Mouse (Mus musculus) hindbrain, embryonic 15.5 days (tissue): ENCODE measurements at regions not wholly inside any gene's neighbourhood (a gene's known extent, or its start where the extent isn't known, plus 50 kb on each side); places are given as distances from the start of the nearest gene placed in this dataset. TPM values are rescaled to one million over a fixed set of nuclear protein-coding genes. Genes with fewer than 3 reads are reported as not detected.

Experiments
- ATAC-seq: fragments of 200-750 bp; cut with Nextera tagmentation; 2 replicates; pipeline ENCODE4 v1.8.0; 2017; ENCODE audit warnings: low read depth, moderate number of reproducible peaks, moderate TSS enrichment; ENCODE audit not compliant: low FRiP score
- H3K27ac ChIP-seq: fragments of 300-500 bp; sonication (generic); replicated peaks from 2 replicates; pipeline ENCODE4 v1.5.1; 2015; ENCODE audit warnings: mild to moderate bottlenecking, inconsistent platforms
- H3K27me3 ChIP-seq: fragments of 300-500 bp; sonication (generic); 2 replicates; pipeline ENCODE4 v1.6.1; 2015; ENCODE audit warnings: control low read depth, inconsistent platforms
- H3K36me3 ChIP-seq: fragments of 300-500 bp; sonication (generic); 2 replicates; pipeline ENCODE4 v1.6.1; 2015; ENCODE audit warnings: control low read depth, inconsistent platforms
- H3K4me1 ChIP-seq: fragments of 300-500 bp; sonication (generic); replicated peaks from 2 replicates; pipeline ENCODE4 v1.6.1; 2015; ENCODE audit warnings: control low read depth, inconsistent platforms
- H3K4me2 ChIP-seq: fragments of 300-500 bp; sonication (generic); 2 replicates; pipeline ENCODE4 v1.6.1; 2015; ENCODE audit warnings: moderate library complexity, mild to moderate bottlenecking, inconsistent platforms
- H3K4me3 ChIP-seq: fragments of 300-500 bp; sonication (generic); 2 replicates; pipeline ENCODE4 v1.5.1; 2015; ENCODE audit warnings: mild to moderate bottlenecking, inconsistent platforms
- H3K9ac ChIP-seq: fragments of 300-500 bp; sonication (generic); 2 replicates; pipeline ENCODE4 v1.6.1; 2015; ENCODE audit warnings: inconsistent platforms
- H3K9me3 ChIP-seq: fragments of 300-500 bp; sonication (generic); 2 replicates; pipeline ENCODE4 v1.6.1; 2016; ENCODE audit warnings: control low read depth, inconsistent platforms
- WGBS: fragments of 180-500 bp; shearing (Covaris S2); methylation state at CpG from one replicate; pipeline ENCODE4 v1.1.7; 2015; 5-methylcytosine and 5-hydroxymethylcytosine counted together
- microRNA-seq: library from miRNA; unstranded; fragments of <30 nt; microRNA quantifications from one replicate; pipeline ENCODE4, GENCODE M21; 2016

DNA sequence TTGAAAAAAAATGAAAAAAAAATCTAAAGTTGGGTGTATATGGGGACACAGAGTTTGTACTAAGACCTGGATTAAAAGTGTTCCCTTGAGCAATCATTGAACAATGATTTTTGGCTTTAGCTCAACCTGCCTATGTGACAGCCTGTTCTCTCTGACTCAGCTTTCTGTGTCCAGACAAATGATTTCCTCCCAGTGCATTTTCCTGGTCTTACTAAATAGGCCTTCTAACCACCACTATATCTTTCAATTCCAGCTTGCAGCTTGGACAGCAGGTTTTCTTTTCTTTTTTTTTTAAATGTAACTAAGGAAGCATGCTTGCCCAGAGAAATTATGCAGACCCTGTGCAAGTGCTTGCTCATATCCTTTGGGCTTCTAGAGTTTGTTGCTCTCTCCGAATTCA lies 850.2 kb downstream of the Tlr4 start:
- WGBS, result 77% methylated on average over 1 of the region's 1 CpGs
- Histone ChIP-seq H3K9me3 (no peaks in the 10 kb centered on the region), H3K27me3 (no peaks in the 10 kb centered on the region), H3K9ac (no peak overlapping the region), H3K27ac (no peak overlapping the region), H3K36me3 (no peaks in the 10 kb centered on the region), H3K4me1 (no peaks in the 10 kb centered on the region), H3K4me2 (no peak overlapping the region), H3K4me3 (no peak overlapping the region)
- no peak for ATAC-seq

DNA sequence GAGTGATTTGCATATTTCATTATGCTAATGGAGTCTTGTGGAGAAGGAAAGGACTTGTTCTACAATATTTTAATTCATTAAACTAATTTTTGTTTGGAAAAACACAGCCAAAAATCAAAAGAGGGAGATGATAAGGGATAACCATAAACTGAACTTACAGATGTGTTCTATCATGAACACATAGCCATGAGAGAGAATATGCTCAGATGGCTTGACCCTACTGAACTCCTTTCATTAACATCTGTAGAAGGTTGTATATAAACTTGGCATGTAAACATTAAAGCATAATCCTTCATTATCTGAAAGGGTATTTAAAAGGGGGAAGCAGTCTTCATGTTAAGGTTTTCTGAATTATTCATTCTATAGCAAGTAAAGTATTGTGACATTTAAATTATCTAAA lies 871.1 kb downstream of the Tlr4 start:
- no peaks in the 10 kb centered on the region for H3K9me3 ChIP-seq
- no peaks in the 10 kb centered on the region for H3K27me3 ChIP-seq
- no peak overlapping the region for H3K9ac ChIP-seq
- H3K27ac ChIP-seq, result no peak overlapping the region
- H3K4me1 ChIP-seq, result no peaks in the 10 kb centered on the region
- H3K4me2 ChIP-seq, result no peak overlapping the region
- H3K36me3 ChIP-seq, result no peaks in the 10 kb centered on the region
- H3K4me3 ChIP-seq, result no peak overlapping the region
- ATAC-seq, result no peak

Small RNA genes lying in the stretch of these regions (microRNA-seq; reads per million reads assigned to microRNA genes)
- gene Gm44497, result not detected
